Mouse (Mus musculus): ENCODE results near the gene Lrrc4b.

GRCm38 (mm10) chr7:44474419-44474818 is 45.6 kb downstream of the Lrrc4b start:
- TF ChIP-seq POLR2A (IDR thresholded peaks at IDR 0.05; ENCODE audit: insufficient read length, low read depth) (peak; percentile 80), CEBPB (IDR thresholded peaks at IDR 0.05; ENCODE audit: insufficient read depth, poor library complexity, severe bottlenecking) (no peak), POLR2AphosphoS2 (IDR thresholded peaks at IDR 0.05; ENCODE audit: insufficient read length, low read depth) (peak; percentile 94), USF1 (IDR thresholded peaks at IDR 0.05; ENCODE audit: low read depth) (no peak)
